Comparison of ENCODE assay signal across 11 mouse cellular contexts in the genomic region with DNA sequence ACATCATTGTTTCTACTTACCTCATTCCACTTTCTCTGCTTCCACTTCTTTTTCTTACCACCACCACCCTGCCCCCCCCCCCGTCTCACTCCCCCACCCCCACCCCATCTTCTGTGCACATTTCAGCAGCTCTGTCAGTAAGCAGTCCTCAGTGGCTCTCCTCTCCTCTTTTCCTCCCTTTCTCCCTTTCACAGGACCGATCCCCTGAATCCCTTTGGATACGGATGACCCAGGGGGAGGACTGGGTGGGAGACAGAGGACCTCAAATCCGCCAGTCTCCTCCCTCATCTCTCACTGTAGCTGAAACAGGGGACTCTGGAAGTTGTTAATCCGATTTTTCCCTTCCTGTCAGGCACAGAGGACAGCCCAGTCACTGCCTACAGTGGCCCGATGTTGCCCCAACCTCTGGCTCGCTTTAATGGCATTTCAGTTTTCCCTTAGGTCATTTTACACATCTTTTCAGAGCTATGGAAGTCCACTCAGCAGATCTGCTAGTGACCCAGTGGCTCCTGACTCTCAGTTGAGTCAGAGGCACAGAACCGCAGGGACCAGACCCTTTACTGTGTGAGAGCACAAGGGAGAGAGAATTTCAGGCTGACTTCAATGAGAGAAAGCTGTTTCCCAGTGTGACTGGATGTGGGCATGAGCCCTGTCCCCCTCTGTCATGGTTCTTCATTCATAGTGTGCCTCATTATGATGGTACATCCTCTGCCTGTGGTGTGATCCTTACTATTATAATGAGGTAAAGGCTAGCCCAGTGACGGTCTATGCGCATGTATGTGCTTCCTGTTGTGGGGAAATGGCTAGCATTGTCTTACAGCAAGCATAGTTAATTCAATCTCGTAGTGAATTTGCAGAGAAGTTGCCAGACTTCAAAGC. TPM values are rescaled to one million over a fixed set of nuclear protein-coding genes. Genes with fewer than 3 reads are reported as not detected.
DNase-seq lines count a peak whose midpoint lies in the region; ATAC-seq and TF ChIP-seq lines count a peak whose summit lies in the region.
"Had no signal": no experiment of that assay in that cellular context is flagged by ENCODE, and none has a peak within 500 bp of the region (broad histone marks: within the 10 kb centered on the region; RNA-seq: fewer than 3 reads in every experiment).

No protein-coding gene starts in this region.

- peak; percentile 32; the same call in 1 of the 2 replicates for ATAC-seq in forebrain, embryonic 14.5 days
- ATAC-seq in megakaryocyte progenitor cell, adult 5-6 weeks (replicated peaks; ENCODE audit: poor library complexity): peak; percentile 31; the same call in 1 of the 2 replicates
- ATAC-seq in erythroblast, adult 5-6 weeks (replicated peaks; ENCODE audit: low FRiP score, poor library complexity, severe bottlenecking): no peak
- ATAC-seq: CD4-positive, CD25-positive, alpha-beta regulatory T cell, adult 4 months had no signal

- no peak overlapping the region for H3K9ac ChIP-seq in heart, adult 2 months (ENCODE audit: low read depth, low read length)
- H3K9ac ChIP-seq in forebrain, embryonic 14.5 days (ENCODE audit: low read length): no peak overlapping the region
- H3K9ac ChIP-seq: embryonic facial prominence, embryonic 13.5 days had no signal

- intact Hi-C loops in heart, adult 2 months (cut with DNase I): no loop called here

- peaks cover 23% of the 10 kb centered on the region for H3K4me1 ChIP-seq in heart, embryonic 10.5 days
- peaks cover 4% of the 10 kb centered on the region; the same call in 1 of the 2 replicates for H3K4me1 ChIP-seq in heart, adult 2 months (ENCODE audit: control insufficient read depth, insufficient read depth, low read length)
- peaks cover 16% of the 10 kb centered on the region for H3K4me1 ChIP-seq in forebrain, embryonic 14.5 days (ENCODE audit: control insufficient read depth, insufficient read depth, low read length)

- 0 out of 2 replicates have a peak, but pooled peaks cover 3% of the 10 kb centered on the region for H3K27me3 ChIP-seq in heart, embryonic 10.5 days (ENCODE audit: insufficient read depth, poor library complexity, severe bottlenecking)
- no peaks in the 10 kb centered on the region for H3K27me3 ChIP-seq in heart, adult 2 months (ENCODE audit: control insufficient read depth, insufficient read depth, low read length)
- no peaks in the 10 kb centered on the region for H3K27me3 ChIP-seq in forebrain, embryonic 14.5 days (replicated peaks; ENCODE audit: control insufficient read depth, insufficient read depth, low read length)
- H3K27me3 ChIP-seq: embryonic facial prominence, embryonic 13.5 days had no signal

- TF ChIP-seq CTCF in heart, adult 2 months (IDR thresholded peaks at IDR 0.05): no peak

- DNase-seq in heart, embryonic 10.5 days (ENCODE audit: low spot score): no peak
- no peak for DNase-seq in heart, adult 2 months
- peak; percentile 3 for DNase-seq in 416B (ENCODE audit: low read depth)
- no peak for DNase-seq in forebrain, embryonic 14.5 days (ENCODE audit: low spot score)
- no peak for DNase-seq in adrenal gland, adult 18-20 months (ENCODE audit: low spot score in 2 of 2)
- no peak for DNase-seq in adrenal gland, adult 2 months

- H3K79me2 ChIP-seq in heart, adult 2 months (replicated peaks; ENCODE audit: control insufficient read depth, insufficient read depth, low read length): no peaks in the 10 kb centered on the region

- no peak overlapping the region for H3K4me2 ChIP-seq in forebrain, embryonic 14.5 days (ENCODE audit: low read length)
- H3K4me2 ChIP-seq: embryonic facial prominence, embryonic 13.5 days had no signal

- no peaks in the 10 kb centered on the region for H3K36me3 ChIP-seq in heart, embryonic 10.5 days
- no peaks in the 10 kb centered on the region for H3K36me3 ChIP-seq in heart, adult 2 months (ENCODE audit: control insufficient read depth, insufficient read depth, low read length)
- no peaks in the 10 kb centered on the region for H3K36me3 ChIP-seq in forebrain, embryonic 14.5 days (ENCODE audit: control insufficient read depth, insufficient read depth, low read length)
- H3K36me3 ChIP-seq: embryonic facial prominence, embryonic 13.5 days had no signal

- TF ChIP-seq EP300 in heart, adult 2 months (IDR thresholded peaks at IDR 0.05; ENCODE audit: insufficient read depth, low read depth, low read length): no peak

- no peaks in the 10 kb centered on the region for H3K9me3 ChIP-seq in heart, embryonic 10.5 days
- H3K9me3 ChIP-seq in forebrain, embryonic 14.5 days (replicated peaks; ENCODE audit: control insufficient read depth, low read length): no peaks in the 10 kb centered on the region
- H3K9me3 ChIP-seq: embryonic facial prominence, embryonic 13.5 days had no signal

- no peak overlapping the region for H3K4me3 ChIP-seq in heart, embryonic 10.5 days
- H3K4me3 ChIP-seq in heart, adult 2 months: no peak overlapping the region
- H3K4me3 ChIP-seq in forebrain, embryonic 14.5 days (ENCODE audit: low read depth, low read length): no peak overlapping the region
- H3K4me3 ChIP-seq: embryonic facial prominence, embryonic 13.5 days had no signal

- peak overlapping the region; percentile 62 for H3K27ac ChIP-seq in heart, embryonic 10.5 days
- H3K27ac ChIP-seq in heart, adult 2 months: no peak overlapping the region
- H3K27ac ChIP-seq in forebrain, embryonic 14.5 days (ENCODE audit: low read depth, low read length): no peak overlapping the region
- H3K27ac ChIP-seq: embryonic facial prominence, embryonic 13.5 days had no signal

- 13% methylated on average over 11 of the region's 11 CpGs for WGBS in heart, embryonic 10.5 days
- 43% methylated on average over 11 of the region's 11 CpGs for WGBS in heart, adult 2 months
- WGBS in forebrain, embryonic 14.5 days: 16% methylated on average over 10 of the region's 11 CpGs

- TF ChIP-seq POLR2A in heart, adult 2 months (IDR thresholded peaks at IDR 0.05; ENCODE audit: insufficient read depth, low read depth, low read length): no peak

RNA-seq across cellular contexts. Expression of gene Gm10645, which starts 11.6 kb away (rescaled TPM):
- polyA plus RNA-seq in heart, embryonic 10.5 days (2016; fragmentation: Nextera tagmentation; extraction: Ambion mirVana): 0.65 and 1.2 TPM in 2 replicates
- total RNA-seq in heart, adult 2 months (2021): under 1 TPM in 1 of 2 experiments, not detected in 1; 0.20 TPM
- 0.29 TPM in 1 of 2 replicates, not detected in the other for polyA plus RNA-seq in heart, adult 2 months (2012; rRNA removed)
- polyA plus RNA-seq in forebrain, embryonic 14.5 days (2014; fragmentation: Nextera tagmentation; extraction: Ambion mirVana): 7.9 and 8.2 TPM in 2 replicates
- 0.12 TPM in 1 of 2 replicates, not detected in the other for total RNA-seq in megakaryocyte progenitor cell, adult 5-6 weeks (2015)
- not detected in 2 replicates for total RNA-seq in megakaryocyte progenitor cell, adult 5-6 weeks (2017)
- under 1 TPM in 1 of 2 experiments, not detected in 1; 0.46 TPM for total RNA-seq in adrenal gland, adult 18-20 months (2021)
- total RNA-seq in adrenal gland, adult 2 months (2021): under 1 TPM in 1 of 2 experiments, not detected in 1; 0.28 TPM
- 1.3 and 1.5 TPM in 2 replicates for polyA plus RNA-seq in adrenal gland, adult 2 months (2012; rRNA removed)
- total RNA-seq in erythroblast, adult 5-6 weeks (2015; ENCODE audit: low replicate concordance): not detected in 2 replicates
- not detected in 2 replicates for total RNA-seq in erythroblast, adult 5-6 weeks (2017; ENCODE audit: low replicate concordance)
- total RNA-seq: adrenal gland, postnatal 14 days had no signal
- polyA plus RNA-seq: CD4-positive, CD25-positive, alpha-beta regulatory T cell, adult 4 months had no signal

RNA-seq across cellular contexts. Expression of gene Tbc1d9, which starts 12.4 kb away (rescaled TPM):
- 0.90 and 1.00 TPM in 2 replicates for polyA plus RNA-seq in heart, embryonic 10.5 days (2016; fragmentation: Nextera tagmentation; extraction: Ambion mirVana)
- total RNA-seq in heart, adult 2 months (2021): 1 to 10 TPM; 2.3 to 2.6 TPM
- polyA plus RNA-seq in heart, adult 2 months (2012; rRNA removed): 2.4 and 3.1 TPM in 2 replicates
- polyA plus RNA-seq in forebrain, embryonic 14.5 days (2014; fragmentation: Nextera tagmentation; extraction: Ambion mirVana): 16.6 and 18.8 TPM in 2 replicates
- 0.34 and 0.42 TPM in 2 replicates for total RNA-seq in megakaryocyte progenitor cell, adult 5-6 weeks (2015)
- total RNA-seq in megakaryocyte progenitor cell, adult 5-6 weeks (2017): 0.71 and 1.3 TPM in 2 replicates
- 10 to 100 TPM in 1 of 2 experiments, 1 to 10 TPM in 1; 8.1 to 10.9 TPM for total RNA-seq in adrenal gland, adult 18-20 months (2021)
- 10 to 100 TPM in 1 of 2 experiments, 1 to 10 TPM in 1; 7.6 to 11.8 TPM for total RNA-seq in adrenal gland, adult 2 months (2021)
- 5.7 and 6.2 TPM in 2 replicates for polyA plus RNA-seq in adrenal gland, adult 2 months (2012; rRNA removed)
- total RNA-seq in erythroblast, adult 5-6 weeks (2015; ENCODE audit: low replicate concordance): 2.5 and 2.7 TPM in 2 replicates
- 2.0 and 2.6 TPM in 2 replicates for total RNA-seq in erythroblast, adult 5-6 weeks (2017; ENCODE audit: low replicate concordance)
